In the genomic region with DNA sequence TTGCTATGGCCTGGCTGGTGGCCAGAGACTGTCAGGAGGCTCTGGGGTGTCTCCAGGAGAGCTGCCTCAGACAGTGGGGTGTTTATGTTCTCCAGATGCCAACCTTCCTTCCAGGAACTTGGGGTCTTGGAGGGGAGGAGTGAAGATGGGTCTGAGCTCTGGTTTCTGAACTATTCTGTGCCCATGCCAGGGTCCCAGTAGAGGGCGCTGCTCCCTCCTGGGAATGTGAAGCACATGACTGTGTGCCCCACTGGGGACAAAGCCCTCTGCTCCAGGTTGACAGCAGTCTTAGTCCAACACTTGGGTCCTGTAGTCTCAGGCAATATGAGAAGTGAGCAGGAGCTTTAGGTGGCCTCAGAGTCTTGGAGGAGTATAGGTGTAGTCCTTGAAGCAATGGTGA, we compare ENCODE assay signal across 8 mouse cellular contexts. TPM values are rescaled to one million over a fixed set of nuclear protein-coding genes. Genes with fewer than 3 reads are reported as not detected.
DNase-seq lines count a peak whose midpoint lies in the region; ATAC-seq and TF ChIP-seq lines count a peak whose summit lies in the region.

No protein-coding gene starts in this region.

- no peak overlapping the region for H3K4me3 ChIP-seq in heart, postnatal 0 days (ENCODE audit: low read depth, low read length)
- no peak overlapping the region for H3K4me3 ChIP-seq in heart, embryonic 11.5 days (ENCODE audit: low read depth, low read length)
- no peak overlapping the region for H3K4me3 ChIP-seq in limb, embryonic 11.5 days (ENCODE audit: low read depth, low read length)

- peak; percentile 30 for TF ChIP-seq CTCF in heart, postnatal 0 days (IDR thresholded peaks at IDR 0.05; ENCODE audit: low read depth)
- TF ChIP-seq CTCF in brain, embryonic 14.5 days (IDR thresholded peaks at IDR 0.05; ENCODE audit: borderline replicate concordance, extremely low read depth, insufficient read depth, insufficient read length), result peak; percentile 22; the same call in 1 of the 2 replicates

- H3K36me3 ChIP-seq in heart, postnatal 0 days (replicated peaks; ENCODE audit: control insufficient read depth, insufficient read depth, low read length), result no peaks in the 10 kb centered on the region
- H3K36me3 ChIP-seq in heart, embryonic 11.5 days (ENCODE audit: control insufficient read depth, insufficient read depth, low read length), result no peaks in the 10 kb centered on the region
- no peaks in the 10 kb centered on the region for H3K36me3 ChIP-seq in limb, embryonic 11.5 days (ENCODE audit: control insufficient read depth, insufficient read depth, low read length)

- ATAC-seq in heart, postnatal 0 days (ENCODE audit: insufficient read depth, low read depth), result no peak
- ATAC-seq in heart, embryonic 11.5 days (replicated peaks; ENCODE audit: insufficient number of reproducible peaks, low FRiP score, low TSS enrichment), result no peak
- no peak for ATAC-seq in limb, embryonic 11.5 days (ENCODE audit: insufficient number of reproducible peaks, low FRiP score, low TSS enrichment, low read depth)

- H3K4me2 ChIP-seq in heart, postnatal 0 days (ENCODE audit: low read depth, low read length), result no peak overlapping the region
- H3K4me2 ChIP-seq in heart, embryonic 11.5 days, result no peak overlapping the region
- H3K4me2 ChIP-seq in limb, embryonic 11.5 days (ENCODE audit: low read depth, severe bottlenecking), result no peak overlapping the region

- H3K4me1 ChIP-seq in heart, postnatal 0 days (ENCODE audit: control insufficient read depth, insufficient read depth), result no peaks in the 10 kb centered on the region
- H3K4me1 ChIP-seq in heart, embryonic 11.5 days (ENCODE audit: control insufficient read depth, insufficient read depth, low read length), result no peaks in the 10 kb centered on the region
- 0 out of 2 replicates have a peak, but pooled peaks cover 3% of the 10 kb centered on the region for H3K4me1 ChIP-seq in limb, embryonic 11.5 days (ENCODE audit: control insufficient read depth, insufficient read depth, low read length)

- H3K27ac ChIP-seq in heart, postnatal 0 days (ENCODE audit: low read depth), result no peak overlapping the region
- no peak overlapping the region for H3K27ac ChIP-seq in heart, embryonic 11.5 days (ENCODE audit: low read depth, low read length)
- no peak overlapping the region for H3K27ac ChIP-seq in limb, embryonic 11.5 days (replicated peaks; ENCODE audit: low read depth, low read length)

- no peaks in the 10 kb centered on the region for H3K27me3 ChIP-seq in heart, postnatal 0 days (ENCODE audit: control insufficient read depth, insufficient read depth, low read length)
- H3K27me3 ChIP-seq in heart, embryonic 11.5 days (ENCODE audit: control insufficient read depth, insufficient read depth, low read length), result no peaks in the 10 kb centered on the region; the same call in 1 of the 2 replicates
- no peaks in the 10 kb centered on the region for H3K27me3 ChIP-seq in limb, embryonic 11.5 days (ENCODE audit: control insufficient read depth, insufficient read depth, low read length)

- 0% methylated on average over 1 of the region's 1 CpGs for WGBS in heart, postnatal 0 days
- WGBS in heart, embryonic 11.5 days (ENCODE audit: insufficient replicate concordance), result 11% methylated on average over 1 of the region's 1 CpGs
- WGBS in limb, embryonic 11.5 days, result 9% methylated on average over 1 of the region's 1 CpGs

- no peaks in the 10 kb centered on the region for H3K9me3 ChIP-seq in heart, postnatal 0 days (replicated peaks; ENCODE audit: control insufficient read depth, low read length)
- H3K9me3 ChIP-seq in heart, embryonic 11.5 days (replicated peaks; ENCODE audit: control insufficient read depth, low read length), result no peaks in the 10 kb centered on the region
- H3K9me3 ChIP-seq in limb, embryonic 11.5 days (ENCODE audit: control insufficient read depth, low read length), result no peaks in the 10 kb centered on the region

- DNase-seq in heart, postnatal 0 days (ENCODE audit: low spot score), result no peak
- DNase-seq in B cell, adult 2 months, result peak; percentile 23 to 35
- DNase-seq in brain, embryonic 14.5 days (ENCODE audit: low read depth), result no peak
- peak; percentile 62 for DNase-seq in limb, embryonic 11.5 days (ENCODE audit: low spot score)
- no peak for DNase-seq in layer of hippocampus, adult 8-10 months (ENCODE audit: low spot score in 2 of 2)
- no peak for DNase-seq in urinary bladder, postnatal 36 days (ENCODE audit: low spot score in 2 of 2)
- DNase-seq in gastrocnemius, adult 18-20 months (ENCODE audit: low spot score), result no peak

- no peak for TF ChIP-seq POLR2A in brain, embryonic 14.5 days (IDR thresholded peaks at IDR 0.05; ENCODE audit: borderline replicate concordance, extremely low read depth, insufficient read depth, insufficient read length, poor library complexity, severe bottlenecking)

- H3K9ac ChIP-seq in heart, postnatal 0 days (replicated peaks; ENCODE audit: low read depth, low read length), result no peak overlapping the region
- H3K9ac ChIP-seq in heart, embryonic 11.5 days (ENCODE audit: low read depth, low read length), result no peak overlapping the region
- 0 out of 2 replicates have a peak overlapping the region, but pooled peaks have one; percentile 7 for H3K9ac ChIP-seq in limb, embryonic 11.5 days (ENCODE audit: low read length)

- no peak for TF ChIP-seq EP300 in heart, postnatal 0 days (IDR thresholded peaks at IDR 0.05; ENCODE audit: low read depth)

RNA-seq across cellular contexts. Expression of a gene that starts 11.5 kb away (rescaled TPM):
- total RNA-seq in heart, postnatal 0 days (2014; rRNA removed; ENCODE audit: low replicate concordance), result 0.66 and 0.80 TPM in 2 replicates
- polyA plus RNA-seq in heart, postnatal 0 days (2015; fragmentation: Nextera tagmentation; extraction: Ambion mirVana), result 0.10 and 0.14 TPM in 2 replicates
- polyA plus RNA-seq in heart, embryonic 11.5 days (2014; fragmentation: Nextera tagmentation; extraction: Ambion mirVana), result 0.30 TPM in 1 of 2 replicates, not detected in the other
- polyA plus RNA-seq in brain, embryonic 14.5 days (2012; rRNA removed), result 7.2 and 8.2 TPM in 2 replicates
- polyA plus RNA-seq in limb, embryonic 11.5 days (2014; fragmentation: Nextera tagmentation; extraction: Ambion mirVana), result 0.72 and 1.3 TPM in 2 replicates
- total RNA-seq in layer of hippocampus, adult 8-10 months (2022), result 10 to 100 TPM; 33.6 to 37.1 (median 34.4) TPM
- under 1 TPM in 1 of 2 experiments, not detected in 1; 0.17 TPM for total RNA-seq in gastrocnemius, adult 18-20 months (2021)

RNA-seq across cellular contexts. Expression of a gene that starts 29.6 kb away (rescaled TPM):
- 11.9 and 26.6 TPM in 2 replicates for total RNA-seq in heart, postnatal 0 days (2014; rRNA removed; ENCODE audit: low replicate concordance)
- 34.6 and 37.3 TPM in 2 replicates for polyA plus RNA-seq in heart, postnatal 0 days (2015; fragmentation: Nextera tagmentation; extraction: Ambion mirVana)
- 37.4 and 46.4 TPM in 2 replicates for polyA plus RNA-seq in heart, embryonic 11.5 days (2014; fragmentation: Nextera tagmentation; extraction: Ambion mirVana)
- 95.9 and 110 TPM in 2 replicates for polyA plus RNA-seq in brain, embryonic 14.5 days (2012; rRNA removed)
- 86.7 and 92.9 TPM in 2 replicates for polyA plus RNA-seq in limb, embryonic 11.5 days (2014; fragmentation: Nextera tagmentation; extraction: Ambion mirVana)
- total RNA-seq in layer of hippocampus, adult 8-10 months (2022), result 10 to 100 TPM; 40.2 to 46.8 (median 42.0) TPM
- total RNA-seq in gastrocnemius, adult 18-20 months (2021), result 10 to 100 TPM; 31.2 to 34.2 TPM

RNA-seq across cellular contexts. Expression of a gene that starts 32.7 kb away (rescaled TPM):
- not detected in 2 replicates for total RNA-seq in heart, postnatal 0 days (2014; rRNA removed; ENCODE audit: low replicate concordance)
- polyA plus RNA-seq in heart, postnatal 0 days (2015; fragmentation: Nextera tagmentation; extraction: Ambion mirVana), result 0.08 and 0.10 TPM in 2 replicates
- polyA plus RNA-seq in heart, embryonic 11.5 days (2014; fragmentation: Nextera tagmentation; extraction: Ambion mirVana), result 0.15 and 0.23 TPM in 2 replicates
- 0.26 and 0.73 TPM in 2 replicates for polyA plus RNA-seq in brain, embryonic 14.5 days (2012; rRNA removed)
- polyA plus RNA-seq in limb, embryonic 11.5 days (2014; fragmentation: Nextera tagmentation; extraction: Ambion mirVana), result 5.7 and 6.2 TPM in 2 replicates
- total RNA-seq in layer of hippocampus, adult 8-10 months (2022), result 1 to 10 TPM in 3 of 4 experiments, under 1 TPM in 1; 0.54 to 2.7 (median 1.7) TPM
- total RNA-seq in gastrocnemius, adult 18-20 months (2021), result under 1 TPM; 0.18 to 0.21 TPM

RNA-seq across cellular contexts. Expression of a gene that starts 39.9 kb away (rescaled TPM):
- 17.7 and 21.9 TPM in 2 replicates for total RNA-seq in heart, postnatal 0 days (2014; rRNA removed; ENCODE audit: low replicate concordance)
- polyA plus RNA-seq in heart, postnatal 0 days (2015; fragmentation: Nextera tagmentation; extraction: Ambion mirVana), result 7.2 and 7.7 TPM in 2 replicates
- 9.0 and 14.2 TPM in 2 replicates for polyA plus RNA-seq in heart, embryonic 11.5 days (2014; fragmentation: Nextera tagmentation; extraction: Ambion mirVana)
- polyA plus RNA-seq in brain, embryonic 14.5 days (2012; rRNA removed), result 12.1 and 14.3 TPM in 2 replicates
- 9.4 and 10.2 TPM in 2 replicates for polyA plus RNA-seq in limb, embryonic 11.5 days (2014; fragmentation: Nextera tagmentation; extraction: Ambion mirVana)
- 10 to 100 TPM in 2 of 4 experiments, 1 to 10 TPM in 2; 8.9 to 13.8 (median 11.1) TPM for total RNA-seq in layer of hippocampus, adult 8-10 months (2022)
- total RNA-seq in gastrocnemius, adult 18-20 months (2021), result 1 to 10 TPM; 2.7 to 6.9 TPM

Comparison
In these comparisons a context has a peak if more than half of its experiments do, and no peak if none do; other contexts are left out.
1. DNase-seq: peak in B cell, adult 2 months (2 of 2) and limb, embryonic 11.5 days (single experiment); none in heart, postnatal 0 days (single experiment), brain, embryonic 14.5 days (single experiment), layer of hippocampus, adult 8-10 months (0 of 2), urinary bladder, postnatal 36 days (0 of 2) and gastrocnemius, adult 18-20 months (single experiment).